Mouse (Mus musculus) heart, embryonic 11.5 days (tissue): ENCODE data around the gene Efcab3. TPM values are rescaled to one million over a fixed set of nuclear protein-coding genes. Genes with fewer than 3 reads are reported as not detected.

Source experiments
- ATAC-seq: fragments of 200-750 bp; cut with Nextera tagmentation; replicated peaks from 2 replicates; pipeline ENCODE4 v1.8.0; 2017; ENCODE audit warnings: moderate library complexity; ENCODE audit not compliant: insufficient number of reproducible peaks, low FRiP score, low TSS enrichment
- H3K27ac ChIP-seq: fragments of 300-500 bp; sonication (generic); 2 replicates; pipeline ENCODE4 v1.5.1; 2014; ENCODE audit warnings: mild to moderate bottlenecking, low read depth, low read length
- H3K27me3 ChIP-seq: fragments of 300-500 bp; sonication (generic); 2 replicates; pipeline ENCODE4 v1.6.1; 2014; ENCODE audit warnings: mild to moderate bottlenecking, low read length, mixed read lengths; ENCODE audit not compliant: control insufficient read depth, insufficient read depth
- H3K36me3 ChIP-seq: fragments of 300-500 bp; sonication (generic); 2 replicates; pipeline ENCODE4 v1.6.1; 2014; ENCODE audit warnings: mild to moderate bottlenecking, low read length, moderate library complexity, mixed read lengths; ENCODE audit not compliant: control insufficient read depth, insufficient read depth
- H3K4me1 ChIP-seq: fragments of 300-500 bp; sonication (generic); 2 replicates; pipeline ENCODE4 v1.6.1; 2014; ENCODE audit warnings: low read length; ENCODE audit not compliant: control insufficient read depth, insufficient read depth
- H3K4me2 ChIP-seq: fragments of 300-500 bp; sonication (generic); 2 replicates; pipeline ENCODE4 v1.6.1; 2014; ENCODE audit warnings: mild to moderate bottlenecking, moderate library complexity
- H3K4me3 ChIP-seq: fragments of 300-500 bp; sonication (generic); 2 replicates; pipeline ENCODE4 v1.5.1; 2014; ENCODE audit warnings: low read depth, low read length
- H3K9ac ChIP-seq: fragments of 300-500 bp; sonication (generic); 2 replicates; pipeline ENCODE4 v1.6.1; 2014; ENCODE audit warnings: mild to moderate bottlenecking, low read depth, low read length, moderate library complexity
- H3K9me3 ChIP-seq: fragments of 300-500 bp; sonication (generic); replicated peaks from 2 replicates; pipeline ENCODE4 v1.6.1; 2016; ENCODE audit warnings: low read length; ENCODE audit not compliant: control insufficient read depth
- WGBS: fragments of 180-500 bp; shearing (Covaris S2); extraction: QIAGEN DNeasy Blood & Tissue Kit; methylation state at CpG from one replicate; pipeline ENCODE4 v1.1.7; 2014; ENCODE audit not compliant: insufficient replicate concordance; 5-methylcytosine and 5-hydroxymethylcytosine counted together
- polyA plus RNA-seq: library from polyadenylated mRNA; unstranded; fragments of >200 nt; fragmentation: Nextera tagmentation; extraction: Ambion mirVana; gene quantifications from 2 replicates; pipeline ENCODE4 v1.2.1, GENCODE M21; 2014

The Efcab3 gene
- polyA plus RNA-seq, 1 experiment from 2014 or later, result not detected

DNA sequence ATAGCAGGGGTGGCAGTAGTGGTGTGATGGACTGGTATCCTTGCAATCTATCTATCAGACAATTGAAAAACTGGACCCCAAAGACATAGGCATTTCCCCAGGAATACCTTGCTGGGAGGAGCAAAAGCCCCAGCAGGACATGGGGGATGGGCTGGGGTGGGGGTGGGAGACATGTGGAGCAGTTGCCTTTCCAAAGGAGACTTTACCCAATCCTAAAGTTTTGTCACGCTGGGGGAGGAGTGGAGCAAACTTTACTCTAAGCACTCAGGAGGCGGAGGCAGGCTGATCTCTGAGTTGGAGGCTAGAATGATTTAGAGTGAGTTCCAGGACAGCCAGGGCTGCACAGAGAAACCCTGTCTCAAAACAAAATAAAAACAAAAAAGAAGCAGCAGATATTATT, 98.0 kb downstream of the Efcab3 start:
- Histone ChIP-seq H3K4me1 (no peaks in the 10 kb centered on the region), H3K27me3 (peaks cover 12% of the 10 kb centered on the region), H3K9ac (no peak overlapping the region), H3K9me3 (peaks cover 10% of the 10 kb centered on the region), H3K4me3 (no peak overlapping the region), H3K36me3 (no peaks in the 10 kb centered on the region), H3K4me2 (no peak overlapping the region), H3K27ac (no peak overlapping the region)
- no peak for ATAC-seq
- 87% methylated on average over 2 of the region's 2 CpGs for WGBS

DNA sequence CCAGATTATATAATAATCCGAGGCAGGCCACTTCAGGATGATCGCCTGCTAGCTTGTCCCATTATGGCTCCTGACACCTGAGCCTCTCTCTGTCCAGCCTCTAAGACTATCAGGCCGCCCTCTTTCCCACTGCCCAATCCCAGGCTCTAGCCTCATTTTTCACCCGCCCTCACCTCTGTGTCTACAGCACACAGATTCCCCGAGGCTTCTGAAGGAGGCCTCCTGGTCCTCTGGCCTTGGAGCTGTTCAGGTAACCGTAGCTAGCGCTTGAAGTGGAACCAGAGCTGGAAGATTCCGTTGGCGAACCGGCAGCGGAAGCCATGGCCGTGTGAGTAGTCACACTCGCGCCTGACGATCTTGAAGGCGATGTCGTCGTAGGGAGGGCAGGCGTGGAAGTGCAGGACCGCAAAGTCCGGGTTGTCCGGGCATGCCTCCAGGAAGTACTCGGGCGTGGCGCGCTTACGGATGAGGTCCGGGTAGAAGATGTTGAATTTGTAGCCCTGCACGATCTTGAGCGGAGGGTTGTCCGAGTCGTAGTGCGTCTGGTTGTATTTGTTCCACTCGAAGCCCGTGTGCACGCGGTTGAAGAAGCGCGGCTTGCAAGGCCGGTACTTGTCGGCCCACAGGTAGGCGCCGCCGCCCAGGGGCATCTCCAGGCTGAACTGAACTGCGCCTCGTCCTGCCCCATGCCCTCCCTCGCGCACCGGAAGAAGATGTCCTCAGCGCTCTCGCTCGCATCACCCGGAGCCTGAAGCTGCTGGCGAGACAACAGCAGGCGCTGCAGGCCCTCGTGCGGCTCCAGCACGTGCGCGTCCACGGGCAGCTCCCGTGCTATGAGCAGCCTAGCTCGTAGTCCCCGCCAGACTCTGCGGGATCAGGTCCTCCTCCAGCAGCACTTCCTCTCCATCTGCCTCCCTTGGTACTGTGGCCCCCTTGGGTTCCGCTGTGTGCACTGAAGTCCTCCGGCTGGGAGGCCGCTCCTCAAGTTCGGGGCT, 101.4 kb downstream of the Efcab3 start:
- no peak for ATAC-seq
- Histone ChIP-seq H3K4me2 (no peak overlapping the region), H3K9ac (no peak overlapping the region), H3K4me3 (no peak overlapping the region), H3K36me3 (no peaks in the 10 kb centered on the region), H3K27ac (no peak overlapping the region), H3K27me3 (peaks cover 15% of the 10 kb centered on the region), H3K9me3 (peaks cover 10% of the 10 kb centered on the region), H3K4me1 (no peaks in the 10 kb centered on the region)
- 63% methylated on average over 69 of the region's 69 CpGs for WGBS

DNA sequence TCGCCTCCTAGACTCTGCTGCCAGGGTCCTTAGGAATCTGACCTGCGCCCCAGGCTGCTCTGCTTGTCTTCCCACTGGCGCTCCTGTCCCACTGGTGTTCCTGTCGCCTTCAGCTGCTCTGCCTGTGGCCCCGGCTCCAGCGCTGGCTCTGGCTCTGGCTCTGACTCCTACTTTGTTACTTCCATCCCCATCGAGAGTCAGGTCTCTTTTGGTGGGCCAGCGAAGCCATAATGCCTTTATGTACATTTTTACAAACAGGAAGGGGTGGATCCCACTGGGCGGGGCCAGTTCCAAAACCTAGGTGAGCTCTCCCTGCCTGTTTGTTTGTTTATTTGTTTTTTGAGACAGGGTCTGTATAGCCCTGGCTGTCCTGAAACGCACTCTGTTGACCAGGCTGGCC, 103.4 kb downstream of the Efcab3 start:
- Histone ChIP-seq H3K27me3 (peaks cover 15% of the 10 kb centered on the region), H3K9me3 (peaks cover 10% of the 10 kb centered on the region), H3K4me1 (no peaks in the 10 kb centered on the region), H3K4me2 (no peak overlapping the region), H3K9ac (no peak overlapping the region), H3K4me3 (no peak overlapping the region), H3K27ac (no peak overlapping the region), H3K36me3 (no peaks in the 10 kb centered on the region)
- WGBS, result 87% methylated on average over 10 of the region's 10 CpGs
- ATAC-seq, result no peak

Other genes with a start within 250 kb of the Efcab3 start
- 28.9 and 33.7 TPM in 2 replicates for gene Mettl2, start 62.8 kb downstream of the Efcab3 start, polyA plus RNA-seq
- not detected in 2 replicates for gene Gm10842, start 83.3 kb downstream of the Efcab3 start, polyA plus RNA-seq
- gene Tlk2, start 115.2 kb downstream of the Efcab3 start, polyA plus RNA-seq, result 17.3 and 19.3 TPM in 2 replicates
- gene Mrc2, start 229.1 kb downstream of the Efcab3 start, polyA plus RNA-seq, result 5.1 and 6.7 TPM in 2 replicates